In genomic region chr3:102648450-102648849, GRCm38 (mm10) we compare ENCODE assay signal across 18 mouse cellular contexts.
"Had no signal": no experiment of that assay in that cellular context is flagged by ENCODE, and none has a peak within 500 bp of the region (broad histone marks: within the 10 kb centered on the region; RNA-seq: fewer than 3 reads in every experiment).

No protein-coding gene starts in this region.

- H3K4me2 ChIP-seq: liver, embryonic 13.5 days; midbrain, embryonic 12.5 days; midbrain, embryonic 15.5 days; neural tube, embryonic 12.5 days; neural tube, embryonic 15.5 days; stomach, embryonic 15.5 days had no signal

- H3K27ac ChIP-seq: kidney, postnatal 0 days; layer of hippocampus, adult 2 months; liver, embryonic 13.5 days; macrophage; midbrain, embryonic 12.5 days; midbrain, embryonic 15.5 days; neural tube, embryonic 12.5 days; neural tube, embryonic 15.5 days; stomach, embryonic 15.5 days had no signal

- DNase-seq: kidney, adult 2 months; kidney, postnatal 25 days; layer of hippocampus, adult 9-11 months; liver, embryonic 13.5 days; lung, adult 2 months; lung, postnatal 14 days; retina, postnatal 1 day; right cerebral cortex, postnatal 14 days; right cerebral cortex, postnatal 4 days; thymus, postnatal 36 days had no signal

- H3K27me3 ChIP-seq: liver, embryonic 13.5 days; midbrain, embryonic 12.5 days; midbrain, embryonic 15.5 days; neural tube, embryonic 12.5 days; neural tube, embryonic 15.5 days; stomach, embryonic 15.5 days had no signal

- H3K4me1 ChIP-seq: liver, embryonic 13.5 days; midbrain, embryonic 12.5 days; midbrain, embryonic 15.5 days; neural tube, embryonic 12.5 days; neural tube, embryonic 15.5 days; stomach, embryonic 15.5 days had no signal

- H3K36me3 ChIP-seq: liver, embryonic 13.5 days; midbrain, embryonic 12.5 days; midbrain, embryonic 15.5 days; neural tube, embryonic 12.5 days; neural tube, embryonic 15.5 days; stomach, embryonic 15.5 days had no signal

- H3K9ac ChIP-seq: liver, embryonic 13.5 days; midbrain, embryonic 12.5 days; midbrain, embryonic 15.5 days; neural tube, embryonic 12.5 days; neural tube, embryonic 15.5 days; stomach, embryonic 15.5 days had no signal

- ATAC-seq: midbrain, embryonic 15.5 days had no signal

- H3K9me3 ChIP-seq: liver, embryonic 13.5 days; midbrain, embryonic 12.5 days; midbrain, embryonic 15.5 days; neural tube, embryonic 12.5 days; neural tube, embryonic 15.5 days; stomach, embryonic 15.5 days had no signal

- H3K4me3 ChIP-seq: layer of hippocampus, adult 2 months; liver, embryonic 13.5 days; midbrain, embryonic 12.5 days; midbrain, embryonic 15.5 days; neural tube, embryonic 12.5 days; neural tube, embryonic 15.5 days; stomach, embryonic 15.5 days had no signal
